Mouse (Mus musculus): ENCODE results near the gene Agt. TPM values are rescaled to one million over a fixed set of nuclear protein-coding genes. Genes with fewer than 3 reads are reported as not detected.

Gene Agt
- polyA plus RNA-seq (2015; fragmentation: Nextera tagmentation; extraction: Ambion mirVana) = 1.7 and 2.8 TPM in 2 replicates

DNA sequence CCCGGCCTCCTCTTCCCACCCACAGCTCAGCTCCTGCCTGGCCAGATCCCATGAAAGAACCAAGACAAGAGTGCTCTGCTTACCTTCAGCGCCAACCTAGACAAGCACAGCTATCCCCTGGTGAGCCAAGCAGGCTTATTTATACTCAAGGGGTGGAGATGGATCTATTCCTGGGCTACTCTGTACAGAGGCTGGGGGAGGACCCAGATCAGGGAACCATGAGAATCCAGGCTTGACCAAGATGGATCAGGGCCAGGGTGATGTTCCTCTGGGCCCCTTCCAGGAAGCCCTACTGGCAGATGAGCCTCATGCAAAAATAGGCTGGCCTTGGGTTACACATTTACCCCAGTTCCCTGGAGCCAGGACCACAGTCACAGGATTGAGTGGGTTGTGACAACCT, at the start of gene Agt:
Agt (minus strand) TSS at position 114 of the 400 bp plus-strand sequence.
- ATAC-seq (ENCODE audit: insufficient number of reproducible peaks, low FRiP score, low TSS enrichment, low read depth) = no peak
- Histone ChIP-seq H3K9me3 (no peaks in the 10 kb centered on the region), H3K4me1 (peaks cover 21% of the 10 kb centered on the region), H3K36me3 (no peaks in the 10 kb centered on the region), H3K27me3 (no peaks in the 10 kb centered on the region), H3K4me2 (no peak within 1 kb of the TSS), H3K9ac (no peak within 1 kb of the TSS), H3K27ac (peak within 1 kb of the TSS; percentile 33; the same call in 1 of the 2 replicates), H3K4me3 (no peak within 1 kb of the TSS)
- WGBS = 72% methylated on average over 2 of the region's 2 CpGs

DNA sequence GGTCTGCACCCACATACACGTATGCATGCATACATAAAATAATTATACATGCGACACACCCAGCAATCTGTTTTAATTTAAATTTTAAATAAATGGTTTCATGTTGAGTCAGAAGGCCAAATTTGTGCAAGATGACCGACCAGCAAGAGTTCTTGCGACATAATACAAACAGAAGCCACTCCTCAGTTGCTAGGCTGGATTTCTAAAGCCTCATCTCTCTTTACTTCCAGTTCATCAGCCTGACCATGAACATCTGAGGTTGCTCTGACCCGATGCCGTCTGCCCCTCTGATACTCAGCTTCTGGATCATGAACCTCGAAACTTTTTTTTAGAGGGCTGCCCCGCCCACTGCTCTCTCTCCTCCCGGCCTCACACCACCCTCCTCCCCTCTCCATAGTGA, 48.7 kb upstream of the Agt start:
- no peak overlapping the region for H3K9ac ChIP-seq
- peaks cover 3% of the 10 kb centered on the region; the same call in 1 of the 2 replicates for H3K4me1 ChIP-seq
- H3K27ac ChIP-seq = 0 out of 2 replicates have a peak overlapping the region, but pooled peaks have one; percentile 13
- no peaks in the 10 kb centered on the region for H3K36me3 ChIP-seq
- no peak for ATAC-seq (ENCODE audit: insufficient number of reproducible peaks, low FRiP score, low TSS enrichment, low read depth)
- peaks cover 12% of the 10 kb centered on the region; the same call in 1 of the 2 replicates for H3K27me3 ChIP-seq
- H3K9me3 ChIP-seq = no peaks in the 10 kb centered on the region
- H3K4me3 ChIP-seq = no peak overlapping the region
- 60% methylated on average over 9 of the region's 9 CpGs for WGBS
- H3K4me2 ChIP-seq = no peak overlapping the region

DNA sequence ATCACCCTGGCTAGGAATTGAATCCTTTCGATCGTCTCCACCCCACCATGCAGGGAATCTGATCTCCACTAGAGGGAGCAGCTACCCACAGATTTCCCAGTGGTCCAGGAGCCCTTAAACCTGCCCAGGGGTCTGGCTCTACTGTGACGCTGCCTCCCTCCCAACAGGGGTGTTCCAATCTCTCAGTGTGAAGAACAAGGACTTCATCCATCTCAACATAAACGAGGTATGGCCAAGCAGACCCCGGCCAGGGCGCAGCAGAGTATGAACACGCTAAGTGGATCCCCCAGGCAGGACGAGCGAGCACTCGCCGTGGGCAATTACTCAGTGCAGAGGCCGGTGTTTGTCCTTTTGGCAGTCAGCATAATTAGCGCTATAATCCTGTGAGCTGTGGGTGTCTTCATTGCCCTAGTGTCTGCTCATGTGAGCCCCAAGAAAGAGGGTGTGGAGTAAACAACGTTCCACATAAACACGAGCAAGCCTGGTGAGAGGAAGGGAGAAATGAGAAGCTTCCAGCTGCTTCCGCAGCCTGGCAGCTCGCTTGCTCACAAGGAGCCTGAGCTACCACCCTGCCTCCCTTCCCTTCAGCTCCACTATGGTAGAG, 47.9 kb upstream of the Agt start:
- H3K4me1 ChIP-seq = peaks cover 3% of the 10 kb centered on the region; the same call in 1 of the 2 replicates
- H3K9me3 ChIP-seq = no peaks in the 10 kb centered on the region
- peak overlapping the region; percentile 41 for H3K4me3 ChIP-seq
- H3K4me2 ChIP-seq = peak overlapping the region; percentile 78
- ATAC-seq (ENCODE audit: insufficient number of reproducible peaks, low FRiP score, low TSS enrichment, low read depth) = peak; percentile 63
- H3K27me3 ChIP-seq = peaks cover 12% of the 10 kb centered on the region; the same call in 1 of the 2 replicates
- H3K27ac ChIP-seq = no peak overlapping the region
- H3K36me3 ChIP-seq = no peaks in the 10 kb centered on the region
- 0 out of 2 replicates have a peak overlapping the region, but pooled peaks have one; percentile 31 for H3K9ac ChIP-seq
- 5% methylated on average over 17 of the region's 17 CpGs for WGBS

DNA sequence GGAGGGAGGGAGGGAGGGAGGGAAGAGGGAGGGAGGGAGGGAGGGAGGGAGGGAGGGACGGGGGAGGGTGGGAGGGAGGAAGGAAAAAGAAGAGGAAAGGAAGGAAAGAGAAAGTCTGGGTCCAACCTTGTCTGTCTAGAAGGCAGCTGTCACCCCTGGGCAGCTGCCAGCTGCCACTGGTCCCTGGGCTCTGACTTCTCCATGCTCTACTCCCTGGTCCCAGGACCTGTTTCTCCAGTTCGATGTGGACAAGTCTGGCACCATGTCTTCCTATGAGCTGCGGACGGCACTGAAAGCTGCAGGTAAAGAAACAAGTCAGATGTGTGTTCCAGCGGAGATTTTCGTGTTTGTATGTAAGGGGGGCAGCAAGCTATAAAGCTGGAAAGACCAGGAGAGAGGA, 44.8 kb upstream of the Agt start:
- H3K27me3 ChIP-seq = peaks cover 12% of the 10 kb centered on the region; the same call in 1 of the 2 replicates
- H3K4me1 ChIP-seq = peaks cover 3% of the 10 kb centered on the region; the same call in 1 of the 2 replicates
- H3K27ac ChIP-seq = no peak overlapping the region
- no peaks in the 10 kb centered on the region for H3K9me3 ChIP-seq
- no peak overlapping the region for H3K4me3 ChIP-seq
- no peaks in the 10 kb centered on the region for H3K36me3 ChIP-seq
- no peak overlapping the region for H3K4me2 ChIP-seq
- 81% methylated on average over 5 of the region's 6 CpGs for WGBS
- no peak overlapping the region for H3K9ac ChIP-seq
- no peak for ATAC-seq (ENCODE audit: insufficient number of reproducible peaks, low FRiP score, low TSS enrichment, low read depth)

DNA sequence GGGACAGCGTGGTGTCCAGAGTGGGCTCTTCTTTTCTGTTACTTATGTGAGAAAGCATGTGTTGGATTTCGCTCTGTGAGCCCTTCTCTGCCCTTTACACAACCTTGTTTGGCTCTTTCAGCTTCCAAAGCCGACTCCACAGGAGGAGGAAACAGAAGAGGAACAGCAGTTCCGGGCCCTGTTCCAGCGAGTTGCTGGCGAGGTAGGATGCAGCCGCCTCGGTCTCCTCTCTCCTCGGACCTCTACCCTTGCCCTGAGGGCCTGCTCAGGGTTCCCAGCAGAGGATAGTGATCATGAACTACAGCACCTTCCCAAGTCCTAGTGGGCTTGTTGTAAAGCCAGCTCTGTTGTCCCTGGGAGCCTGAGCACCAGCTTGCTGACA, 39.5 kb upstream of the Agt start:
- Histone ChIP-seq H3K9ac (no peak overlapping the region), H3K4me3 (no peak overlapping the region), H3K27ac (no peak overlapping the region), H3K4me1 (no peaks in the 10 kb centered on the region), H3K36me3 (no peaks in the 10 kb centered on the region), H3K9me3 (no peaks in the 10 kb centered on the region), H3K4me2 (no peak overlapping the region), H3K27me3 (0 out of 2 replicates have a peak, but pooled peaks cover 3% of the 10 kb centered on the region)
- ATAC-seq (ENCODE audit: insufficient number of reproducible peaks, low FRiP score, low TSS enrichment, low read depth) = no peak
- WGBS = 69% methylated on average over 9 of the region's 9 CpGs

DNA sequence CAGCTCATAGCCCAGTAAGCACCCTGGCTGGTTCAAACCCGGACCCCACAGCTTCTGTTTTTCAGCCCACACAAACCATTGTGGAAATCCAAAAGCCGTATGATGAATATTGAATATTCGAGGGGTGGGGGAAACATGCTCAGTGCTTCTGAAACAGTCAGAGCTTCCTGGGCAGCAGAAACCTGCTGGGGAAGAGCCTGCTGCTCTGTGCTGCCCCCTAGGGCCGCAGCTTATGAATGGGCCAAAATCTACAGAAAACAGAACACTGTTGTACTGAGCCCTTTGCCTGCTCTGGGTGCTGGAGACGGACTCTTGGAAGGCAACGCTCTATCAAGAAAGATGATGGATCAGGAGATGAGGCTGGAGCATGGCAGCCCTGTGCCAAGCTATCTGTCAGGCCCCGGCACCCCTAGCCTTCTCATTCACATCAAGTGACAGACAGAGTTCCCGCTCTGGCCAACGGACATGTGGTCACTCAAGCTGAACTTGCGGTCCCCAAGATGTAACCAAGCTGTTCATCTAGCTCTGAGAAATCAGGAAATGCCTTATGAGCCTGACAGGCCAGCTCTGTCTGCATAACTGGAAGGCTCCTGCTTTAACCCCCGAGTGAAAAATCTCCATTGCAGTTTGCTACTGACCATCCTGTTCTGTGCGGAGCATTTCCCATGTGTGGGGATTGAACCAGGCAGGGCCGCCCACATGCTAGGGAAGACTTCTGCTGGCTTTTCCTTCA, 38.9 kb upstream of the Agt start:
- WGBS = 73% methylated on average over 13 of the region's 13 CpGs
- Histone ChIP-seq H3K4me2 (no peak overlapping the region), H3K27ac (no peak overlapping the region), H3K9me3 (no peaks in the 10 kb centered on the region), H3K36me3 (no peaks in the 10 kb centered on the region), H3K9ac (no peak overlapping the region), H3K4me3 (no peak overlapping the region), H3K4me1 (no peaks in the 10 kb centered on the region), H3K27me3 (0 out of 2 replicates have a peak, but pooled peaks cover 3% of the 10 kb centered on the region)
- ATAC-seq (ENCODE audit: insufficient number of reproducible peaks, low FRiP score, low TSS enrichment, low read depth) = no peak

DNA sequence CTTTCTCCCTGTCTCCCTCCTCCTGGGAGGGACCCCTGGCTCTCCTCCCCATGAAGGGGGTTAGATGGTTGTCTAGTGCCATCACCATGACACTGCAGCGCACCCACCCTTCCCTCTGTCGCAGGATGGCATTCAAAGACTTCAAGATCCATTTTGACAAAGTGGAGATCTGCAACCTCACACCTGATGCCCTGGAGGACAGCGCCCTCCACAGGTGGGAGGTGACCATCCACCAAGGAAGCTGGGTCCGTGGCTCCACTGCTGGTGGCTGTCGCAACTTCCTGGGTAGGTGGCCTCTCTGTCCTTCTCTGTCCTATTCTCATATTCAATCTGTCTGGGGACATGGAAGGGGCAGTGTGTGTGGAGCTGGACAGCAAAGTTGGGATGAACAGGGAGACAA, 34.6 kb upstream of the Agt start:
- Histone ChIP-seq H3K36me3 (no peaks in the 10 kb centered on the region), H3K4me2 (no peak overlapping the region), H3K9ac (no peak overlapping the region), H3K4me3 (no peak overlapping the region), H3K9me3 (no peaks in the 10 kb centered on the region), H3K4me1 (no peaks in the 10 kb centered on the region), H3K27me3 (0 out of 2 replicates have a peak, but pooled peaks cover 3% of the 10 kb centered on the region), H3K27ac (no peak overlapping the region)
- no peak for ATAC-seq (ENCODE audit: insufficient number of reproducible peaks, low FRiP score, low TSS enrichment, low read depth)
- WGBS = 75% methylated on average over 5 of the region's 5 CpGs

DNA sequence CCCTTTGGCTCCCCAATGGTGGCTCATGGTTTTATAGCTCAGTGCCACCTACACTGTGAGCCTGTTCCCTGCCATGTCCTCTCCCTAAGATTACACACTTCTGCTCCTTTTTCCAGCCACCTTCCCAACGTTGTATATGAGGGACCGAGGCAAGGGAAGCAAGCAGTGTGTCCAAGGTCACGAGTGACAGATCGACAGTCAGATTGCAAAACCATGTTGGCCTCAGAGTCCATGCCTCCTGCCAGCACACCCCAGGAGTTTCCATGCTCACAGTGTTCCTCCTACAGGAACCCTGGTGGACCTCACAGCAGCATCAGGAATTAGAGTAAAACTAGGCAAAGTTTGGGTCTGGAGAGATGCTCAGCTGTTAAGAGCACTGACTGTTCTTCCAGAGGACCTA, 19.9 kb upstream of the Agt start:
- Histone ChIP-seq H3K36me3 (no peaks in the 10 kb centered on the region), H3K4me3 (no peak overlapping the region), H3K9me3 (no peaks in the 10 kb centered on the region), H3K4me1 (no peaks in the 10 kb centered on the region), H3K4me2 (no peak overlapping the region), H3K9ac (no peak overlapping the region), H3K27me3 (no peaks in the 10 kb centered on the region), H3K27ac (no peak overlapping the region)
- ATAC-seq (ENCODE audit: insufficient number of reproducible peaks, low FRiP score, low TSS enrichment, low read depth) = no peak
- 74% methylated on average over 4 of the region's 4 CpGs for WGBS

DNA sequence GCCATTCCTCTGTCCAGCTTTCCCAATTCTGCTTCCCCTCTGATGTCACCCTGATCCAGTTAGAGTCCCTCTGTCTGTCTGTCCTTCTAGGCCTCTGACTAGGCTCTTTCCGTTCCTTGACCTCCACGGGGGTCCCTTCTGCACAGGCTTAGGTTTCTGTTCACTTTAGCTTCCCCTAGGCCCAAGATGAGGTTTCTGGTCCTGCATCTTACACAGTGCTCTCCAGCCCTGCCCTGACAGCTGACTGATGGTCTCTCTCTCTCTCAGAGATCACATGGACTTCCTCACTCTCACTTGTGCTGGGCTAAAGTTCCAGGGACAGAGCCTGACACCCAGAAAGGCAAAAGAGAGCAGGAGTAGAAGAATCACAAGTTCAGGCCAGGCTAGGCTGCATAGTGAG, 17.1 kb upstream of the Agt start:
- Histone ChIP-seq H3K4me1 (no peaks in the 10 kb centered on the region), H3K9ac (no peak overlapping the region), H3K4me3 (no peak overlapping the region), H3K27me3 (no peaks in the 10 kb centered on the region), H3K9me3 (no peaks in the 10 kb centered on the region), H3K36me3 (no peaks in the 10 kb centered on the region), H3K4me2 (no peak overlapping the region), H3K27ac (no peak overlapping the region)
- WGBS = 78% methylated on average over 2 of the region's 2 CpGs
- ATAC-seq (ENCODE audit: insufficient number of reproducible peaks, low FRiP score, low TSS enrichment, low read depth) = no peak

DNA sequence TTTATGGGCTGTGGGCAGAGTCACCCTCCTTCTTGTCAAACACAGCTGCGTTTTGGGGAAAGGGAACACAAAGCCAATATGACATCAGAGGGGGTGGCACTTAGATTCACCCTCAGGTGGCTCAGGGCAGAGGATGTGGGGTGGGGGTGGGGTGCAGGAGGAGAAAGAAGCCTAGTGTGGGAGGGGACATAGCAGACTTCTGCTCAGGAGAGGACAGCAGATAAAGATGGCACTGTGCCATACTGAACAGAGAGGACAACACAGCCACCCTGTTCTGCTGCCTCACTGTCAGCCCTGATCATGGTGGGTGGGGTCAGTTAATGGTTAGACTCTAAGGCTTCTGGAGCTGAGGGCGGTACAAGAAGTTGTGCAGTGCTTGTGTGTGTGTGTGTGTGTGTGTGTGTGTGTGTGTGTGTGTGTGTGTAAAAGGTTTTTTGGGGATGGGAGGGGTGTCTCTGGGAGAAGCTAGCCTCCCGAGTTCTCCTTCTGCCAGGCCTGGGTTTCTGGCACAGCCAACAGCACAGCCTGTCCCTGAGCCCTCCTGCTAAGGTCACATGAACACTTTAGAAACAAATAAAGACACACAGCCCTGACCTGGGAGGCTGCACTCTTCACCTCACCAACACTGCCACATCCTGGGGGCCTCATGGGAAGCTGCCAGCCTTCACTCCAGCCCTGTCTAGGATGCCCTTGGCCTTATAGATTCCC, 16.4 kb upstream of the Agt start:
- 68% methylated on average over 3 of the region's 3 CpGs for WGBS
- Histone ChIP-seq H3K27me3 (no peaks in the 10 kb centered on the region), H3K4me3 (no peak overlapping the region), H3K9me3 (no peaks in the 10 kb centered on the region), H3K4me1 (no peaks in the 10 kb centered on the region), H3K4me2 (no peak overlapping the region), H3K27ac (no peak overlapping the region), H3K36me3 (no peaks in the 10 kb centered on the region), H3K9ac (no peak overlapping the region)
- ATAC-seq (ENCODE audit: insufficient number of reproducible peaks, low FRiP score, low TSS enrichment, low read depth) = 0 out of 2 replicates have a peak, but pooled peaks have one; percentile 35

DNA sequence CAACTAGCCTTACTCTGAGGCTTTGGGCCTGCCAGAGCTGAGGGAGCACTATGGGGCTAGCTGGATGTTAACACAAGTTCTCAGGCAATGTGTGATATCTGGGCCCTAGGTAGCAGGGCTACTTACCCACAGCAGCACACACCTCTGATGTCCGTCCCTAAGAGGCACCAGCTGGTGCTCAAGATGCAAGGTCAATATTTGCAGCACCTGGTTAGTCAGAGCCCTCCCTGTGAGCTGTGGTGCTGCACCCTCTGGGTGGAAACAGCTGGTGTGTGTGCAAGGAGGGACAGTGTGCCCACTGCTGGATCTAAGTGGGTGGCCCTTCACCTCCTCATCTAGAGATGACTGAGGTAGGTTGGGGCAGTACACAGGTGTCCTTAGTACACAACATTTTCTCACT, 7.2 kb upstream of the Agt start:
- H3K27ac ChIP-seq = no peak overlapping the region
- no peak for ATAC-seq (ENCODE audit: insufficient number of reproducible peaks, low FRiP score, low TSS enrichment, low read depth)
- 54% methylated on average over 1 of the region's 1 CpGs for WGBS

DNA sequence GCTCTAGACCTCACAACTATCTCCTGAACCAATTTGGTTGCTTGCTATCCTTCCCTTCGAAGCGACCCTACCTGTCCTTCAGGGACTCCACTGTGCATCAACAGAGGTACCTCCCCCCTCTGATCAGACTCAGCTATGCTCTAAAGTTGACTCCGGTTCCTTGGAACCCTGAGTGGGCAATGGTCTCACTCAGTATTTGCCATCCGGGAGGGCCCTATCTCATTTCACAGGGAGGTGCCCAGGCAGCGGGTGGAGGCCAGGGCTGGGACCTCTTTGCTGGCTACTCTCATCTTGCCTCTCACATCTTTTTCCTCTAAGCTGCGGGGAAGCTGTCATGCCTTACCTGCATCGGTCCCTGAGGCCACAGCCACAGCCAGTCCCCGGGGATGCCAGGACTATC, 6.3 kb upstream of the Agt start, which contains the start of gene Capn9:
Capn9 (plus strand) TSS at position 301 of the 400 bp plus-strand sequence.
- no peak for ATAC-seq (ENCODE audit: insufficient number of reproducible peaks, low FRiP score, low TSS enrichment, low read depth)
- WGBS = 86% methylated on average over 8 of the region's 8 CpGs
- H3K27me3 ChIP-seq = no peaks in the 10 kb centered on the region
- H3K4me3 ChIP-seq = no peak within 1 kb of the TSS
- H3K36me3 ChIP-seq = no peaks in the 10 kb centered on the region
- no peak within 1 kb of the TSS for H3K4me2 ChIP-seq
- no peak within 1 kb of the TSS for H3K27ac ChIP-seq
- H3K4me1 ChIP-seq = peaks cover 21% of the 10 kb centered on the region
- no peaks in the 10 kb centered on the region for H3K9me3 ChIP-seq
- no peak within 1 kb of the TSS for H3K9ac ChIP-seq

More for the DNA sequence above, 7.2 kb upstream of the Agt start:
- no peaks in the 10 kb centered on the region for H3K36me3 ChIP-seq
- peaks cover 12% of the 10 kb centered on the region for H3K4me1 ChIP-seq
- H3K4me3 ChIP-seq = no peak overlapping the region
- no peak overlapping the region for H3K4me2 ChIP-seq
- no peaks in the 10 kb centered on the region for H3K27me3 ChIP-seq
- H3K9ac ChIP-seq = no peak overlapping the region
- H3K9me3 ChIP-seq = no peaks in the 10 kb centered on the region
